Mouse (Mus musculus) midbrain, embryonic 15.5 days (tissue): ENCODE data around the gene Selenov. TPM values are rescaled to one million over a fixed set of nuclear protein-coding genes. Genes with fewer than 3 reads are reported as not detected.

Experiments used
- ATAC-seq: fragments of 200-750 bp; cut with Nextera tagmentation; replicated peaks from 2 replicates; pipeline ENCODE4 v1.8.0; 2017; ENCODE audit warnings: moderate TSS enrichment
- H3K27ac ChIP-seq: fragments of 300-500 bp; sonication (generic); 2 replicates; pipeline ENCODE4 v1.5.1; 2015; ENCODE audit warnings: mild to moderate bottlenecking, inconsistent platforms
- H3K27me3 ChIP-seq: fragments of 300-500 bp; sonication (generic); replicated peaks from 2 replicates; pipeline ENCODE4 v1.6.1; 2015; ENCODE audit warnings: inconsistent platforms
- H3K36me3 ChIP-seq: fragments of 300-500 bp; sonication (generic); replicated peaks from 2 replicates; pipeline ENCODE4 v1.6.1; 2015; ENCODE audit warnings: inconsistent platforms
- H3K4me1 ChIP-seq: fragments of 300-500 bp; sonication (generic); 2 replicates; pipeline ENCODE4 v1.6.1; 2015; ENCODE audit warnings: inconsistent platforms
- H3K4me2 ChIP-seq: fragments of 300-500 bp; sonication (generic); 2 replicates; pipeline ENCODE4 v1.6.1; 2015; ENCODE audit warnings: inconsistent platforms, mild to moderate bottlenecking, moderate library complexity
- H3K4me3 ChIP-seq: fragments of 300-500 bp; sonication (generic); 2 replicates; pipeline ENCODE4 v1.5.1; 2015; ENCODE audit warnings: mild to moderate bottlenecking, inconsistent platforms
- H3K9ac ChIP-seq: fragments of 300-500 bp; sonication (generic); 2 replicates; pipeline ENCODE4 v1.6.1; 2015; ENCODE audit warnings: mild to moderate bottlenecking, inconsistent platforms
- H3K9me3 ChIP-seq: fragments of 300-500 bp; sonication (generic); 2 replicates; pipeline ENCODE4 v1.6.1; 2016; ENCODE audit warnings: inconsistent platforms
- WGBS: fragments of 180-500 bp; shearing (Covaris S2); methylation state at CpG from one replicate; pipeline ENCODE4 v1.1.7; 2015; ENCODE audit warnings: mixed read lengths; 5-methylcytosine and 5-hydroxymethylcytosine counted together
- polyA plus RNA-seq: library from polyadenylated mRNA; unstranded; fragments of >200 nt; fragmentation: Nextera tagmentation; extraction: Ambion mirVana; gene quantifications from 2 replicates; pipeline ENCODE4 v1.2.1, GENCODE M21; 2015

The Selenov gene
- polyA plus RNA-seq, 1 experiment from 2014 or later = 0.92 TPM

DNA sequence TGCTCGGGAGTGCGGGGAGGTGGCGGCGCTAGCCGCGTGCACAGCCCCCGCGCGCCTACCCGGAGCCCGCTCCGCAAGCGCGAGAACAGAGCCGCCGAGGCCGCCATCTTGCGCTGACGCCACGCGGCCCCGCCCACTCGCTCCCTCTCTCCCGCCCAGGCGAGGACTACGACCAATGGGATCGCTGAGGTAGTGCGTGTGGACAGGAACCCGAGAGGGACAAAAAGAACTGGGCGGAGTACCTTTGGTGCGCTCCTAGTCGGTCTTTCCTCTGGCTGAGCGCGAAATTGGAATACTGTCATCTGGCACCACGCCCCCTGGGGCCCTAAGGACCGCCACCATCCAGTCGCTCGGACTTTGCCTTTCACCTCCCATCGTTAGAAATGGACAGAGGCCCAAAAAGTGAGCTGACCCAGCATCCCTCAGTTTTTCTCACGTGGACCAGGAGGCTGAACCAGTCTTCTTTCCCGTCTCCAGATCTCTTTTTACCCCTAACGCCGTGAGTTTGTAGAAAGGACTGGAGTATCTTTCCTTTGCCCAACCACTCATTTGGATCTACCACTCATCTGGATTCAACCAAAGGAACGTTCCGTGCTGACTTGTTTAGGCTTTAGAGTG is 21.0 kb upstream of the Selenov start, which contains the start of gene Timm50:
Timm50 (minus strand) TSS at position 147 of the 618 bp plus-strand sequence.
- H3K4me1 ChIP-seq = peaks cover 22% of the 10 kb centered on the region
- peak within 1 kb of the TSS; percentile 95 for H3K4me2 ChIP-seq
- peak within 1 kb of the TSS; percentile 86 for H3K4me3 ChIP-seq
- H3K9me3 ChIP-seq = no peaks in the 10 kb centered on the region
- peaks cover 43% of the 10 kb centered on the region for H3K36me3 ChIP-seq
- peak; percentile 96 for ATAC-seq
- peak within 1 kb of the TSS; percentile 97 for H3K9ac ChIP-seq
- under 1% methylated on average over 45 of the region's 45 CpGs for WGBS
- H3K27me3 ChIP-seq = no peaks in the 10 kb centered on the region
- H3K27ac ChIP-seq = peak within 1 kb of the TSS; percentile 83

DNA sequence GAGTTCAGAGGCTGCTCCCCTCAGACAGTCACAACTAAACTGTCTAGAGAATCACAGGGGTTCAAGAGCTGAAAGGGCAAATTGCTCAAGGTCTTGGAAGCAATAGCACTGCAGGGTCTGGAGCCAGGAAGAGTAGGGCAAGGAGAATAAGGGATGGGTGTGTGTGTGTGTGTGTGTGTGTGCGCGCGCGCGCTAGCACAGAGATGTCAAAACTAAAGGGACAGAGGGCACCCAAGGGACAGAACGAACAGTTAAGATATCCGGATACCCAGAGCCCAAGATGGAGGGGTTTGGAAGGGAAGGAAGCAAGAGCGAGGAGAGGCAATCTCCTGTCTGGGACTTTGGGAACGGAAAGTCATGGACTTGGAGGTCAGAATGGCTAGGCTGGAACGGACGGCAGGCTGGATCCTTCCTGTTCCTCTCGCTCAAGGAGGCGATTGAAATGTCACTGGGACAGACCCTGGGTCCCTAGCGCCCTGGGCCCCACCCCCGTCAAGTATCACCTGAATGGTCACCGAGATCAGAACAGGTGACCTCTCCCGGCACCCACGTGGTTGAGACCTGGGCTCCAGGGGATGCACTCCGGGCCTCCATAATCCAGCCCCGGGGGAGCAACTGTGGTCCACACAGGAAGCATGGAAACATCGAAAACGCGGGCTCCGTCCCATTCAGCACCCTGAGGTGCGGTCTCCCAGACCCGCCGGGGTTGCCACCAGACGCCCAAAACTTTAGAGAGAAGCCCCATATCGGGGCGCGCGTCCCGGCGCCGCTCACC is 20.4 kb upstream of the Selenov start:
- peaks cover 43% of the 10 kb centered on the region for H3K36me3 ChIP-seq

DNA sequence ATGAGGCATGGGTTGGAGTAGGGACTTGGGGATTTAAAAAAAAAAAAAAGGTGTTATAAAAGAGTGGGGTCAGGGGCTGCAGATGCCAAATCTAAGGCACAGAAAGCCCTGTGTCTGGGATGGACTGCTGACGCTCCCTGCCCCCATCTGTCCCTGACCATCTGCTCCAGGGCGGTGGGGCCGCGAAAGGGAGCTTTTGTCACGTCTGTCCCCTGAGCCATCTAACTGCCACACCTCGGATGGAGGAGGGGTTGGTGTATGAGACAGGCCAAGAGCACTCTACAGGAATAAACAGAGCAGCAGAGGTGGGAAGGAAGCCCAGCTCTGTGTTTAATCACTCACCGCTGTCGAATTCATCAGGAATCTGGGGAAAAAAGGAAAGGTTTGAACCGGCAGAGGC is 18.8 kb upstream of the Selenov start:
- Histone ChIP-seq H3K36me3 (peaks cover 37% of the 10 kb centered on the region), H3K4me2 (no peak overlapping the region), H3K27ac (no peak overlapping the region), H3K27me3 (no peaks in the 10 kb centered on the region), H3K9me3 (no peaks in the 10 kb centered on the region), H3K9ac (no peak overlapping the region), H3K4me1 (peaks cover 22% of the 10 kb centered on the region), H3K4me3 (no peak overlapping the region)
- WGBS = 31% methylated on average over 9 of the region's 9 CpGs
- no peak for ATAC-seq

More for the DNA sequence above, 20.4 kb upstream of the Selenov start:
- H3K9ac ChIP-seq = peak overlapping the region; percentile 97
- peaks cover 22% of the 10 kb centered on the region for H3K4me1 ChIP-seq
- H3K27ac ChIP-seq = peak overlapping the region; percentile 83
- H3K4me2 ChIP-seq = peak overlapping the region; percentile 95
- H3K9me3 ChIP-seq = no peaks in the 10 kb centered on the region
- WGBS = 6% methylated on average over 35 of the region's 35 CpGs
- H3K27me3 ChIP-seq = no peaks in the 10 kb centered on the region
- ATAC-seq = peak; percentile 72
- H3K4me3 ChIP-seq = peak overlapping the region; percentile 86

DNA sequence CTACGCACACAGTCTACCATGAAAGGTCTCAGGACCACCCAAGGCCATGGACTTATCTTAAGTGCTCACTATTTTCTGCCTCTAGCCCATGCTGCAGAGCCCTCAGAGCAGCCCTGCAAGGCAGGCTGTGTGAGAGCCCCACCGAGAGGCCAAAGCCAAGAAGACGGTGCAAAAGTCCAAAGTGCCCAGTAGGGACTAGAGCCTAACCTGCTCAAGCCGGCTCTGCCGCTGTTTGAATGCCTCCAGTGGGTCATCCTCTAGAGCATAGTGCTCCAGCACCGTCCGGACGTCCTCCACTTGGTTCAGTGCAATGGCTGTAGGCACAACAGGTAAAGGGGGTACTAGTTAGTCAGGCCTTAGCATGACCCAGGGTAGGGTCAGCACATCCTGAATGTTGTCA is 15.2 kb upstream of the Selenov start:
- Histone ChIP-seq H3K4me1 (peaks cover 26% of the 10 kb centered on the region), H3K36me3 (peaks cover 30% of the 10 kb centered on the region), H3K4me3 (no peak overlapping the region), H3K9me3 (no peaks in the 10 kb centered on the region), H3K4me2 (no peak overlapping the region), H3K27ac (no peak overlapping the region), H3K9ac (no peak overlapping the region), H3K27me3 (no peaks in the 10 kb centered on the region)
- 95% methylated on average over 8 of the region's 8 CpGs for WGBS
- ATAC-seq = no peak

DNA sequence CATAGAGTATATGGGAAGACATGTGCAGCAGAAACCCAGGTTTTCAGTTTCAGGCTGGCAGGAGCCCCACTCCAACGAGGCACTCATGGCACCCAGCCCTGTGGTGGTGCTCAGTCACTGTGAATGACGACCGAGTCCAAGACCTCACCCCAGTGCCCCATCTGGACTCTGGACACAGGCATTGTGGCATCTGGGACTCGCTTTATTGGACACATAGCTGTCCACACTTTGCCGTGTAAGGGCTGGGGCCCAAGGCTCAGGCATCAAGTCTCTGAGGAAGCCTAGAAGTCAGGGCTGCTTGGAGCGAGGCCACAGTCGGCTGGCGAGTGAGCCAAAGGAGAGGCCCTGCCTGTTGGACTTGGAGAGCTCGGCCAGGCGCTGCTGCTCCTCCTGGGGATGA is 14.7 kb upstream of the Selenov start:
- H3K36me3 ChIP-seq = peaks cover 30% of the 10 kb centered on the region
- peaks cover 23% of the 10 kb centered on the region for H3K4me1 ChIP-seq

DNA sequence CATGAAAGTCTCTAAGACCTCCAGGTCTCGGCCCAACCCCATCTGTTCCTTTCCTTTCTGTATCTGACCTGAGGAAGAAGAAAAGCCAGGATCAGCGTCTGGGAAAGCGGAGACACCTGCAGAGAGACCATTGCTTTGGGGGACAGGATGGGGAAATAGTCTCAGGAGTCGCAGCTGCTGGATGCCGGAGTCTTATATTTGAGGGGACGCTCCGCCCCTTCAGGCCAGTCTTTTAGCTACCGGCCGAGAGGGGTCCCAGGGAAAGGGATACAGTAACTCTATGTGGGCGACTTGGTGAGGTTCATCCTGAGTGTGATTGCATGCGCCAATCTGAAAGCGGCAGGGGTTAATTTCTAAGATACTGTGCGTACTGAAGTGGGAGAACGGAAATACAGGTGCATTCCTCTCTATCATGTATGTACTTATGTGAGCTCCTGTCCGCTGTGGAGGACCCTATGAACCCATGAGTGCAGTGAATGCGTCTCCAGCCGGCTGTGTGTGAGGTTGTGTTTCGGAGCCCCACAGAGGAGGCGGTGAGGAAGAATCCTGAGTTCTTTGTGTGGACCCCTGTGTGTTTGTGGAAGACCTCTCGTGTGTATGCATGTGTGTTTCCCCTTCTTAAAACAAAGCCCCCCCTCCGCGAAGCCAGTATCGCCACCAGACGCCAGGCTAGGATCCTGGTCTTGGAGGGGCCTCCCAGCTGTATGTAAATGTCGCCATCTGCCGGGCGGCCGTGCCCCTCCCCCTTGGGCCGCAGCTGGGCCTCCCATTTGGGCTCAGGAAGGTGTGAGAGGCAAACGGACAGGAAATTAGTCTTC is 10.8 kb upstream of the Selenov start, which contains the start of gene Dll3:
Dll3 (minus strand) TSS at position 623 of the 818 bp plus-strand sequence.
- Histone ChIP-seq H3K36me3 (peaks cover 13% of the 10 kb centered on the region), H3K9ac (peak within 1 kb of the TSS; percentile 37), H3K4me3 (peak within 1 kb of the TSS; percentile 37), H3K27ac (peak within 1 kb of the TSS; percentile 74), H3K4me2 (peak within 1 kb of the TSS; percentile 54), H3K4me1 (peaks cover 26% of the 10 kb centered on the region), H3K9me3 (no peaks in the 10 kb centered on the region), H3K27me3 (no peaks in the 10 kb centered on the region; the same call in 1 of the 2 replicates)
- 1% methylated on average over 30 of the region's 30 CpGs for WGBS
- peak; percentile 55 for ATAC-seq

More for the DNA sequence above, 14.7 kb upstream of the Selenov start:
- Histone ChIP-seq H3K9ac (no peak overlapping the region), H3K4me3 (no peak overlapping the region), H3K27me3 (no peaks in the 10 kb centered on the region), H3K4me2 (no peak overlapping the region), H3K9me3 (no peaks in the 10 kb centered on the region), H3K27ac (no peak overlapping the region)
- WGBS = 90% methylated on average over 10 of the region's 10 CpGs
- ATAC-seq = no peak

DNA sequence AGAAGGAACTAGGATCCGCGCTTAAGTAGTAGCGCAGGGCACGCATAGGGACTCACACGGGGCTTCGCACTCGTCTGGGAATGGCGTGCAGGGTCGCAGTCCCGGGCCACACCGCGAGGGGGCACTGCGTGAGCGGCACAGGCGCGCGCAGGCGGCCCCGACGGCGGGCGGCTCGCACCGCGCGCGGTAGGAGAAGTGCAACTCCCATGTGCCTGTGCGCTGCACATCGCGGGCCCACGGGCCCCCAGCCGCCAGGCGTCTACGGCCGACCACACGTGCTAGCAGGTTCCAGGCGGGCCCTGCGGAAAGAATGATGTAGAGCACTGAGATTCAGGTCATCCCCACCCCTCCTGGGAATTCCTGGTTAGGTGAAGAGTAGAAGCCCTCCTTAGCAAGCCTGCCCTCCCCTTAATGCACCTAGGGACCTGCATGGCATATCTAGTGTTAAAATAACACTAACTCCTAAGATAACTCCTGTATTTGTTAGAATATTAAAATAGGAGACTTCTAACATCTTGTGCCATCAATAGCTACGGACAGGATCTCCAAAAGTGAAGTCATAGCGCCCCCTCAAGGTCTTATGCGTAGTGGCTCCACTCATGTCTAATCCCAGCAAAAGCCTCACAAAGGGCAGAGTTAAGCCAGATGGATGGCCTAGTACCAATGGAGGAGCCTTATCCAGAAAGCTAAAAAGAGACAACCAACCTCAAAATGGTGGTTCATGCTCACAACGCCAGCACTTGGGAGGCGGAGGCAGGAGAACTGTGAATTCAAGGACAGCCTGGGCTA is 8.0 kb upstream of the Selenov start:
- Histone ChIP-seq H3K4me1 (peaks cover 36% of the 10 kb centered on the region), H3K9me3 (no peaks in the 10 kb centered on the region), H3K9ac (no peak overlapping the region), H3K4me2 (peak overlapping the region; percentile 47), H3K27me3 (no peaks in the 10 kb centered on the region; the same call in 1 of the 2 replicates), H3K27ac (0 out of 2 replicates have a peak overlapping the region, but pooled peaks have one; percentile 22), H3K4me3 (peak overlapping the region; percentile 22), H3K36me3 (no peaks in the 10 kb centered on the region)
- ATAC-seq = 0 out of 2 replicates have a peak, but pooled peaks have one; percentile 28
- WGBS = 10% methylated on average over 43 of the region's 43 CpGs

DNA sequence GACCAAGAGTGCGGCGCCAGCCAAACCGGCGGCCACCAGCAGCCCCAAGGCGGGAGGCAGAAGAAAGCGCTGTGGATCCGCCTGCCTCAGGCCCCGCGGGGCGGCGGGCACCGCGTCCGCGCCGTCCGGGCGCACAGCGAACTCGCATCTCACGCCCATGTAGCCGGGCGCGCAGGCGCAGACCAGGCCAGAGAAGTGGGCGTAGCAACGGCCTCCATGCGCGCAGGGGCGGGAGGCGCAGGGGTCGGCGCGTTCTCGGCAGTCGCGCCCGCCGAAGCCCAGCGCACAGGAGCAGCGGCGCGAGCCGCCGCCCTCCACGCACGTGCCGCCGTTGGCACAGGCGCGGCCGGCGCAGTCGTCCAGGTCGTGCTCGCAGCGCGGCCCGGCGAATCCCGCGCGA is 3.5 kb upstream of the Selenov start:
- Histone ChIP-seq H3K4me1 (peaks cover 35% of the 10 kb centered on the region), H3K27me3 (peaks cover 28% of the 10 kb centered on the region), H3K9me3 (no peaks in the 10 kb centered on the region), H3K4me2 (peak overlapping the region; percentile 81), H3K36me3 (no peaks in the 10 kb centered on the region), H3K4me3 (peak overlapping the region; percentile 64), H3K9ac (peak overlapping the region; percentile 69), H3K27ac (peak overlapping the region; percentile 66)
- WGBS = 3% methylated on average over 59 of the region's 63 CpGs
- ATAC-seq = peak; percentile 79

DNA sequence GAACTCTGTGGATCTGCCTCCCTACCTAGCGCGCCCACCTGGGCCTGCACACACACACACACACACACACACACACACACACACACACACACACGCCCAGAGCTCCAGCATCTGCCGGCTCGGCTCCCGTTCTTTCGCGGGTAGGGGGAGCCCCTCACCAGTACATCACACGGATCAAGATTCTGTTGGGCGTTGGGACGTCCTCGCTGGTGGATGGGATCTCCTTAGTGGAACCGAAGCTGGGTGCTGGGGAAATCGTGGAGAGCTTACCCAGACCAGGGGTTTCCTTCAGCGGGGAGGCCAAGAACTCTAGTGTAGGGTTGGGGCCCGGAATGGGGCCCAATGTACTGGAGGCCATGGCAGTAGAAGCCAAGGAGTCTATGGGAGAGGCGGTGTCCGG is 821 bp downstream of the Selenov start:
- no peak overlapping the region for H3K27ac ChIP-seq
- no peaks in the 10 kb centered on the region for H3K36me3 ChIP-seq
- no peak overlapping the region for H3K9ac ChIP-seq
- peak overlapping the region; percentile 49 for H3K4me2 ChIP-seq
- no peaks in the 10 kb centered on the region for H3K9me3 ChIP-seq
- peaks cover 38% of the 10 kb centered on the region for H3K27me3 ChIP-seq
- H3K4me3 ChIP-seq = peak overlapping the region; percentile 29
- WGBS = 1% methylated on average over 16 of the region's 18 CpGs
- H3K4me1 ChIP-seq = peaks cover 24% of the 10 kb centered on the region
- 0 out of 2 replicates have a peak, but pooled peaks have one; percentile 8 for ATAC-seq

DNA sequence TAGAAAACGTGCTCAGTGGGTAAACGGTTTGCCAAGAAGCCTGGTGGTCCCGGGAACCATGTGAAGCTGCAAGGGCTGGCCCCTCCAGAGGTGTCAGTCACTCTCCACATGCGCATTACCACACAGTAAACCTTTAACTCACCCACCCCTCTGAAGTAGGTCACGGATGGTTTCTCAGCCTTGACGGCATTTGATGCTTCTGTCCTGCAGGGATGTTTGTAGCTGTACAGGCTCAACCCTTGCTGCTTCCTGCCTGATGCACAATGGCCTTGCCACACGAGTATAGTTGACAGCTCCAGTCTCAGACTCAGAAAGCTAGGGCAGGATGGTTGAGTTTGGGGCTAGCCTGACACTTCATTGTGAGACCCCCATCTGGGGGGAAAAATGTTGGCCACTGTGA is 10.4 kb downstream of the Selenov start:
- no peaks in the 10 kb centered on the region for H3K36me3 ChIP-seq
- H3K4me3 ChIP-seq = no peak overlapping the region
- no peak overlapping the region for H3K27ac ChIP-seq
- H3K4me2 ChIP-seq = no peak overlapping the region
- H3K9me3 ChIP-seq = no peaks in the 10 kb centered on the region
- H3K4me1 ChIP-seq = peaks cover 16% of the 10 kb centered on the region
- H3K27me3 ChIP-seq = no peaks in the 10 kb centered on the region
- ATAC-seq = no peak
- WGBS = 81% methylated on average over 7 of the region's 7 CpGs
- H3K9ac ChIP-seq = no peak overlapping the region

DNA sequence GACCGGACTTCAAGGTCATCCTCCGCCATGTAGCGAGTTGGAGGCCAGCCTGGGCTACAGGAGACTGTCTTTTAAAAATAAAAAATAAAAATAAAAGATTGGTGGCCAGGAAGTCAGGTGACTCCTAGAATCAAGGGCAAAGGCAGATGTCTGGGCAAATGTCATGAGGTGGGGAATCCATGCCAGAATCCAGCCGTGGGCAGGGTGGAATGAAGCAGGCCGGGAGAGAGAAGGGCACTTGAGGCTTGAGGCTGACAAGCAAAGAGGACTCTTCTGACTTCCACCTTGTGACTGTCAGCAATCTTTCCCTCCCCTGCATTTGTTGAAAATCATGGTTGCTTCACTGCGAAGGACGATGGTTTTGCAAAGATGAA is 12.7 kb downstream of the Selenov start:
- Histone ChIP-seq H3K4me3 (peak overlapping the region; percentile 62), H3K9me3 (no peaks in the 10 kb centered on the region), H3K4me2 (peak overlapping the region; percentile 80), H3K27me3 (no peaks in the 10 kb centered on the region), H3K9ac (peak overlapping the region; percentile 78), H3K4me1 (peaks cover 16% of the 10 kb centered on the region), H3K36me3 (no peaks in the 10 kb centered on the region), H3K27ac (peak overlapping the region; percentile 86)
- WGBS = 79% methylated on average over 7 of the region's 7 CpGs
- ATAC-seq = no peak
